Mouse (Mus musculus) limb, embryonic 13.5 days (tissue): ENCODE results near the gene Foxa3. TPM values are rescaled to one million over a fixed set of nuclear protein-coding genes. Genes with fewer than 3 reads are reported as not detected.

Source experiments
- ATAC-seq: fragments of 200-750 bp; cut with Nextera tagmentation; 2 replicates; pipeline ENCODE4 v1.8.0; 2017; ENCODE audit warnings: low read depth, moderate number of reproducible peaks, moderate TSS enrichment; ENCODE audit not compliant: low FRiP score
- H3K27ac ChIP-seq: fragments of 300-500 bp; sonication (generic); 2 replicates; pipeline ENCODE4 v1.5.1; 2015; ENCODE audit warnings: inconsistent platforms, mild to moderate bottlenecking, moderate library complexity
- H3K27me3 ChIP-seq: fragments of 300-500 bp; sonication (generic); 2 replicates; pipeline ENCODE4 v1.6.1; 2015; ENCODE audit warnings: mild to moderate bottlenecking, inconsistent platforms
- H3K36me3 ChIP-seq: fragments of 300-500 bp; sonication (generic); 2 replicates; pipeline ENCODE4 v1.6.1; 2015; ENCODE audit warnings: inconsistent platforms, mild to moderate bottlenecking, moderate library complexity
- H3K4me1 ChIP-seq: fragments of 300-500 bp; sonication (generic); 2 replicates; pipeline ENCODE4 v1.6.1; 2015; ENCODE audit warnings: inconsistent platforms
- H3K4me2 ChIP-seq: fragments of 300-500 bp; sonication (generic); replicated peaks from 2 replicates; pipeline ENCODE4 v1.6.1; 2015; ENCODE audit warnings: inconsistent platforms, mild to moderate bottlenecking, moderate library complexity
- H3K4me3 ChIP-seq: fragments of 300-500 bp; sonication (generic); 2 replicates; pipeline ENCODE4 v1.5.1; 2015; ENCODE audit warnings: moderate library complexity, mild to moderate bottlenecking, inconsistent platforms
- H3K9ac ChIP-seq: fragments of 300-500 bp; sonication (generic); 2 replicates; pipeline ENCODE4 v1.6.1; 2015; ENCODE audit warnings: mild to moderate bottlenecking, inconsistent platforms
- H3K9me3 ChIP-seq: fragments of 300-500 bp; sonication (generic); 2 replicates; pipeline ENCODE4 v1.6.1; 2016; ENCODE audit warnings: inconsistent platforms
- WGBS: fragments of 180-500 bp; shearing (Covaris S2); methylation state at CpG from one replicate; pipeline ENCODE4 v1.1.7; 2015; 5-methylcytosine and 5-hydroxymethylcytosine counted together
- polyA plus RNA-seq: library from polyadenylated mRNA; unstranded; fragments of >200 nt; fragmentation: Nextera tagmentation; extraction: Ambion mirVana; gene quantifications from 2 replicates; pipeline ENCODE4 v1.2.1, GENCODE M21; 2015

The Foxa3 gene
- polyA plus RNA-seq, 1 experiment from 2014 or later = 4.1 TPM

DNA sequence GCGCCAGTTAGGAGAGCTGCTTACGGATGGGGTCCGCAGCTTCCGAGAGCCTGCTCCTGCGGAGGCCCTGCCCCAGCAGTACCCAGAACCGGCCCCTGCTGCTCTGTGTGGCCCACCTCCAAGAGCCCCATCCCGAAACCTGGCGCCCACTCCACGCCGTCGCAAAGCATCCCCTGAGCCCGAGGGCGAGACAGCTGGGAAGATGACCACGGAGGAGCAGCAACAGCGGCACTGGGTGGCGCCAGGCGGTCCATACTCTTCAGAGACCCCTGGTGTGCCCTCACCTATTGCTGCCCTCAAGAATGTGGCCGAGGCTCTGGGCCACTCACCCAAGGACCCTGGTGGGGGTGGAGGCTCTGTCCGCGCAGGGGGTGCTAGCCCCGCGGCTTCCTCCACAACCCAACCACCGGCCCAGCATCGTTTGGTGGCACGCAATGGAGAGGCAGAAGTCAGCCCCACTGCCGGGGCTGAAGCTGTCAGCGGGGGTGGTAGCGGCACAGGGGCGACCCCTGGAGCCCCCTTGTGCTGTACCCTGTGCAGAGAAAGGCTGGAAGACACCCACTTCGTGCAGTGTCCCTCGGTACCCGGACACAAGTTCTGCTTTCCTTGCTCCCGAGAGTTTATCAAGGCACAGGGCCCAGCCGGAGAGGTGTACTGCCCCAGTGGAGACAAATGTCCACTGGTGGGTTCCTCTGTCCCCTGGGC lies 17.8 kb downstream of the Foxa3 start:
- ATAC-seq = no peak
- 79% methylated on average over 34 of the region's 34 CpGs for WGBS
- H3K4me2 ChIP-seq = peak overlapping the region; percentile 100
- H3K9ac ChIP-seq = peak overlapping the region; percentile 95
- H3K4me1 ChIP-seq = peaks cover 63% of the 10 kb centered on the region
- peak overlapping the region; percentile 92 for H3K4me3 ChIP-seq
- H3K27me3 ChIP-seq = no peaks in the 10 kb centered on the region
- H3K9me3 ChIP-seq = no peaks in the 10 kb centered on the region
- no peak overlapping the region for H3K27ac ChIP-seq
- H3K36me3 ChIP-seq = peaks cover 29% of the 10 kb centered on the region

GRCm38 (mm10) chr7:19004631-19005079 lies 18.7 kb downstream of the Foxa3 start:
- Histone ChIP-seq H3K4me2 (peak overlapping the region; percentile 100), H3K9ac (peak overlapping the region; percentile 95), H3K9me3 (no peaks in the 10 kb centered on the region), H3K27me3 (no peaks in the 10 kb centered on the region), H3K36me3 (peaks cover 29% of the 10 kb centered on the region), H3K4me1 (peaks cover 63% of the 10 kb centered on the region), H3K4me3 (peak overlapping the region; percentile 92), H3K27ac (peak overlapping the region; percentile 95)
- 6% methylated on average over 34 of the region's 34 CpGs for WGBS
- no peak for ATAC-seq

DNA sequence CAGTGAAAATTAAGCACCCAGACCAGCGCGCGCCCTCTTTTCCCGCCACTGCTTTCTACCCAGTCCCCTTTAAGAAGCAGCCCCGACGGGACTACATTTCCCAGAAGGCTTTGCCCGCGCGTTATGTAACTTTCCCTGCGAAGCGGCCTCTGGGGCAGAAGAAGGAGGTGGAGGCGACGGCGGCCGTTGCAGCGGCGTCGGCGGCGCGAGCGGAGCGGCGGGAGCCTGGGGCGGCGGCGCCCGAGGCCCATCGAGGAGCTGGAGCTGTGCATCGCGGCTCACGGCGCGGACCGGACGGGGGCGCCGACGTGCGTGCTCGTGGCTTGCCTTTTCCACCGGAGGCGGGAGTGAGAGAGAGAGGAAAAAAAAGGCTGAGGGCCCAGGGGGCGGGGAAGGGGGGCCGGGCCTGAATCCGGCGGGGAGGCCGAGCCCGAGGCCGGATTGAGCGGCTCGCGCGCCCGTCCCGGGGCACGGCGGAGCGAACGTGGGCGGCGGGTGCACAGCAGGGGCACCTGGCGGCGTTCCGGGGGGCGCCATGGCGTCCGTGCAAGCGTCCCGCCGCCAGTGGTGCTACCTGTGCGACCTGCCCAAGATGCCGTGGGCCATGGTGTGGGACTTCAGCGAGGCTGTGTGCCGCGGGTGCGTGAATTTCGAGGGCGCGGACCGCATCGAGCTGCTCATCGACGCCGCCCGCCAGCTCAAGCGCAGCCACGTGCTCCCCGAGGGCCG lies 19.3 kb downstream of the Foxa3 start, which contains the start of gene Irf2bp1:
Gene Irf2bp1 (plus strand): TSS at position 143 of the 729 bp plus-strand sequence.
- Histone ChIP-seq H3K27ac (peak within 1 kb of the TSS; percentile 95), H3K9me3 (no peaks in the 10 kb centered on the region), H3K9ac (peak within 1 kb of the TSS; percentile 95), H3K4me1 (peaks cover 63% of the 10 kb centered on the region), H3K27me3 (no peaks in the 10 kb centered on the region), H3K36me3 (peaks cover 29% of the 10 kb centered on the region), H3K4me2 (peak within 1 kb of the TSS; percentile 100), H3K4me3 (peak within 1 kb of the TSS; percentile 92)
- under 1% methylated on average over 80 of the region's 90 CpGs for WGBS
- peak; percentile 76 for ATAC-seq

- H3K4me1 ChIP-seq = peaks cover 58% of the 10 kb centered on the region
- peak overlapping the region; percentile 73 for H3K27ac ChIP-seq
- H3K4me2 ChIP-seq = peak overlapping the region; percentile 100
- peak; percentile 75 for ATAC-seq
- peaks cover 29% of the 10 kb centered on the region for H3K36me3 ChIP-seq
- 2% methylated on average over 17 of the region's 17 CpGs for WGBS
- H3K4me3 ChIP-seq = peak overlapping the region; percentile 42
- no peaks in the 10 kb centered on the region for H3K9me3 ChIP-seq
- H3K9ac ChIP-seq = peak overlapping the region; percentile 68
- no peaks in the 10 kb centered on the region for H3K27me3 ChIP-seq
Measured at GRCm38 (mm10) chr7:19002848-19003498, 20.4 kb downstream of the Foxa3 start.

- Histone ChIP-seq H3K4me3 (peak overlapping the region; percentile 42), H3K9ac (peak overlapping the region; percentile 68), H3K9me3 (no peaks in the 10 kb centered on the region), H3K36me3 (peaks cover 27% of the 10 kb centered on the region), H3K27ac (peak overlapping the region; percentile 73; the same call in 1 of the 2 replicates), H3K4me1 (peaks cover 49% of the 10 kb centered on the region), H3K4me2 (peak overlapping the region; percentile 100), H3K27me3 (no peaks in the 10 kb centered on the region)
- 34% methylated on average over 4 of the region's 4 CpGs for WGBS
- no peak for ATAC-seq
Measured at GRCm38 (mm10) chr7:19002115-19002514, 21.2 kb downstream of the Foxa3 start.

DNA sequence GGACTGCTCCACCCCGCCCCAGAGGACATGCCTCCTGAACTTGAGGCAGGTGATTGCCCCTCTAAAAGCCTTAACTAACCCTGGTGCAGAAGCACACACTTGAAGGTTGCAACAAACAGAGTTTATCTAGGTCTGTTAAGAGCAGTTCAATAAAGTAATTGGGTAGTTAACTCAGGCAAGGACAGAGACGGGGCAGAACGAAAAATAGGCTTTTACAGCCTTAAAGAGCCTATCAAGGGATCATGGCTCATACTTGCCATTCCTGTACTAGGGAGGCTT lies 21.6 kb downstream of the Foxa3 start:
- H3K27me3 ChIP-seq = no peaks in the 10 kb centered on the region
- H3K4me3 ChIP-seq = no peak overlapping the region
- no peak for ATAC-seq
- H3K4me1 ChIP-seq = peaks cover 46% of the 10 kb centered on the region
- peak overlapping the region; percentile 100 for H3K4me2 ChIP-seq
- H3K9ac ChIP-seq = no peak overlapping the region; the same call in 1 of the 2 replicates
- peaks cover 24% of the 10 kb centered on the region for H3K36me3 ChIP-seq
- no peaks in the 10 kb centered on the region for H3K9me3 ChIP-seq
- WGBS = 42% methylated on average over 3 of the region's 3 CpGs
- H3K27ac ChIP-seq = peak overlapping the region; percentile 73; the same call in 1 of the 2 replicates

GRCm38 (mm10) chr7:19001066-19001806 lies 22.1 kb downstream of the Foxa3 start:
- Histone ChIP-seq H3K4me2 (peak overlapping the region; percentile 55), H3K9me3 (no peaks in the 10 kb centered on the region), H3K27ac (0 out of 2 replicates have a peak overlapping the region, but pooled peaks have one; percentile 73), H3K4me3 (peak overlapping the region; percentile 33), H3K9ac (peak overlapping the region; percentile 53), H3K4me1 (peaks cover 40% of the 10 kb centered on the region), H3K36me3 (peaks cover 25% of the 10 kb centered on the region), H3K27me3 (no peaks in the 10 kb centered on the region)
- no peak for ATAC-seq
- WGBS = 36% methylated on average over 17 of the region's 18 CpGs

- peak overlapping the region; percentile 55 for H3K4me2 ChIP-seq
- H3K4me1 ChIP-seq = peaks cover 32% of the 10 kb centered on the region
- peak overlapping the region; percentile 53 for H3K9ac ChIP-seq
- no peaks in the 10 kb centered on the region for H3K27me3 ChIP-seq
- no peaks in the 10 kb centered on the region for H3K9me3 ChIP-seq
- WGBS = 54% methylated on average over 10 of the region's 10 CpGs
- peaks cover 24% of the 10 kb centered on the region for H3K36me3 ChIP-seq
- H3K27ac ChIP-seq = no peak overlapping the region
- peak overlapping the region; percentile 33 for H3K4me3 ChIP-seq
- ATAC-seq = no peak
Measured at GRCm38 (mm10) chr7:19000421-19000820, 22.9 kb downstream of the Foxa3 start.

DNA sequence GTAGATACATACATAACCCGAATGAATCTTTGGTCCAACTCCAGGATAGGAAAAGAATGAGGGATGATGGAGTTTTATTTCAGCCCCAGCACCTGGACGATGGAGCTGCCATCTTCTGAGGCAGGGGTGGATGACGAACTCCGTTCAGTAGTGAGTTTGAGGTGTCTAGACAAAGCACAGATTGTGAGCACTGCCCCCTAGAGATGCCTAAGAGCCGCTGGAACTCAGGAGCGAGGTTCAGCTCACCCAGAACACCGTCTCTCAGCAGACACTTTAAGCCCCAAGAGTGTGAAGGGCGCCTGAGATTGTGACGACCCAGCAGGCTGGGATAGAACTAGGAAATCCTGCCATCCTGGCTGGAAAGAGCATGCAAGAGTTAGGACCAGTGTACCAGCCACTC lies 24.5 kb downstream of the Foxa3 start:
- Histone ChIP-seq H3K9me3 (no peaks in the 10 kb centered on the region), H3K27ac (no peak overlapping the region), H3K9ac (no peak overlapping the region), H3K4me1 (peaks cover 27% of the 10 kb centered on the region), H3K4me3 (no peak overlapping the region), H3K4me2 (no peak overlapping the region), H3K36me3 (peaks cover 25% of the 10 kb centered on the region), H3K27me3 (no peaks in the 10 kb centered on the region)
- 44% methylated on average over 9 of the region's 9 CpGs for WGBS
- no peak for ATAC-seq

DNA sequence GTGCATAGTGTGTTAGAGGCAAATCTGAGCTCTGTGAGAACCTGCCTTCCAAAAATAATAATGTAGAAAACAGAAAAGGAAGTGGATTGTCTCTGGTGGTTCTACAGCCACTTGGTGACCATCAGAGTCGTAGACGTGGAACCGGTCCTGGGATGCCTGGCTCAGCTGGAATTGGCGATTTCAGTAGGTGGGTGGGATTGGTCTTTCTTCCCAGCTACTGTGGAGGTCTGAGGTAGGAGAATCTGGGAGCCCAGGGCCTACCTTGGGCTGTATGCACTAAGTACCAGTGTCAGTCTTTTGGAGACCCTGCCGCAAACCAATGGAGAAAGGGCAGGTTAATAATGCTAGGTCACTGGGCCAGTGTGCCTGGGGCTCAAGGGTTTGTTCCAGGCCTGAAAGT lies 30.3 kb downstream of the Foxa3 start:
- peaks cover 30% of the 10 kb centered on the region for H3K36me3 ChIP-seq
- H3K4me3 ChIP-seq = peak overlapping the region; percentile 60
- peaks cover 27% of the 10 kb centered on the region for H3K27me3 ChIP-seq
- ATAC-seq = no peak
- no peaks in the 10 kb centered on the region for H3K9me3 ChIP-seq
- H3K4me1 ChIP-seq = peaks cover 29% of the 10 kb centered on the region
- WGBS = 82% methylated on average over 5 of the region's 5 CpGs
- no peak overlapping the region for H3K9ac ChIP-seq
- H3K4me2 ChIP-seq = peak overlapping the region; percentile 90
- H3K27ac ChIP-seq = no peak overlapping the region

- Histone ChIP-seq H3K27ac (no peak overlapping the region), H3K4me2 (peak overlapping the region; percentile 90), H3K9ac (peak overlapping the region; percentile 77), H3K4me1 (peaks cover 29% of the 10 kb centered on the region), H3K36me3 (peaks cover 26% of the 10 kb centered on the region), H3K4me3 (peak overlapping the region; percentile 60), H3K27me3 (peaks cover 32% of the 10 kb centered on the region), H3K9me3 (no peaks in the 10 kb centered on the region)
- no peak for ATAC-seq
- WGBS = 3% methylated on average over 31 of the region's 31 CpGs
Measured at GRCm38 (mm10) chr7:18992294-18992675, 31.1 kb downstream of the Foxa3 start.
